Mouse (Mus musculus) erythroblast, embryonic 14.5 days (primary cell): ENCODE results near the gene Daglb.

Source experiments
- GATA1 ChIP-seq: IDR thresholded peaks from 2 replicates; pipeline ENCODE4 v1.6.1; 2012; ENCODE audit warnings: low read length, inconsistent platforms, mixed read lengths
- TAL1 ChIP-seq: IDR thresholded peaks from 3 replicates; pipeline ENCODE4 v1.6.1; 2012; ENCODE audit warnings: low read length, inconsistent platforms, mixed read lengths

DNA sequence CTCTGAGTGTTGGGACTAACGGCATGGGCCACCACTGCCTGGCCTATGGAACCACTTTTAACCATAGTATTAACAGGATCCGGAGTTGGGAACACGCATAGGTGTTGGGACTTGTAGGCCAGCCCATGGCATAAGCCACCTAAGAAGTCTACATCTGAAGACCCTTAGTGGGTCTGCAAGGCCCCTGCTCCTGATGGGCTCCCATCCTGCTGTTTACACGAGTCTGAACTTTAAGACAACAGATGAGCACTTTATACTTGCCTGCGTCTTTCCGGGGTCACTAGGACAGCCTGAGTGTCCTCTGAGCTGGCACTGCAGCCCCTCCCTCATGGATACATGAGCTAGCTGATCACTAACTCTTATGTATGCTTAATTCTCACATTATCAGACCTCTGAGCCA, 39.4 kb downstream of the Daglb start:
- TF ChIP-seq TAL1 = no peak
- TF ChIP-seq GATA1 = no peak
